Mouse (Mus musculus): Measurements from ENCODE around the gene Fto. TPM values are rescaled to one million over a fixed set of nuclear protein-coding genes. Genes with fewer than 3 reads are reported as not detected.

The Fto gene
- total RNA-seq, 2 experiments from 2014 or later, result 7.5 to 7.9 TPM

GRCm38 (mm10) chr8:91625686-91626558 lies 312.6 kb downstream of the Fto start:
- no peak for ATAC-seq (replicated peaks; ENCODE audit: low FRiP score, poor library complexity, severe bottlenecking)

DNA sequence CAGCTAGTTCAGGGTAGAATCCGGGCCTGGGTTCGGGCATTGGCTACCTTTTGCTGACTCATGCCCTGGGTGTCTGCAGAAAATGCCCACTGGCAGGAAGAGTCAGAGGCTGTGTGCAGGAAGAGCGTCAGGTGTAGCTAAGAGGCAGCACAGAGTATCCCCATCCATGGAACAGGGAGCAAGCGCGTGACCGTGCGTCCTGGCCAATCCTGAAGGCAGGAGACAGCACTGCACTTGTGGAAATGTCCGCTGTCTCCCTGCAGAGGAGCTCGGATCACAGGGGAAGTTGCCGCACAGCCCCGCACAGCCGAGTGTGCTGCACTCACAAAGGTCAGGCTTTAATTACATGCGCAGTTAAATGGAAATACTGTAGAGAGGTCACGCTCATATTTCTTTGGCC lies 316.3 kb downstream of the Fto start:
- ATAC-seq (replicated peaks; ENCODE audit: low FRiP score, poor library complexity, severe bottlenecking), result no peak

DNA sequence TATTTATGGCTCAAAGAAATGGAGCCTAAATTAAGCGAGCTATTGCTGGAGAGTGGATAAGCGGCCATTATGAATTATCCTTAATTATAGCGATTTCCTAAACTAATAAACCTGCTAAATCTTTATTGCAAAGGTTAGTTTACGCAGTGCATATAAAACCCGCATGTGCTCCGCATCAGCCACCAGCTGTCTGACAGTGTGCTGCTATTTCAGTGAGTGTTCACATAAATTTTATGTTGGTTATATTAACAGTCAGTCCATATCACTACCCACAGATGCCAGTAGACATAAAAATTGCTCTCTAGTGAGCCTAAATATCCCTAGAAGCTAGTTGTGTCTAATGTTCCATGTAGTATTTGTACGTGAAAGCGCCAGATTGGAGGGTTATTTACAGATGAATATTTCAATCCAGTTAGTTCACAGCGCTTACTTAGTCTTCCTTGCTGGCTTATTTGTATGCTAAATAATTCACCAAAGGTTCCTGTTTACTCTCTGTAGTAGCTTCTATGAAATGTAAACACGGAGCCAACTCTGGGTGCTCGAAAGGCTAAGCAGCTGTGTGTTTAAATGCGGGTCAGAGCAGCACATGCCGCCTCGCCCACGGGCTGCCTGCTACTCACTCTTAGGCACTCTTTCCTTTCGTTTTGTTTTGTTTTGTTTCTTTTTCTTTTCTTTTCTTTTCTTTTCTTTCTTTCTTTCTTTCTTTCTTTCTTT lies 317.2 kb downstream of the Fto start:
- no peak for ATAC-seq (replicated peaks; ENCODE audit: low FRiP score, poor library complexity, severe bottlenecking)

GRCm38 (mm10) chr8:91632411-91632810 lies 319.1 kb downstream of the Fto start:
- ATAC-seq (replicated peaks; ENCODE audit: low FRiP score, poor library complexity, severe bottlenecking), result no peak

DNA sequence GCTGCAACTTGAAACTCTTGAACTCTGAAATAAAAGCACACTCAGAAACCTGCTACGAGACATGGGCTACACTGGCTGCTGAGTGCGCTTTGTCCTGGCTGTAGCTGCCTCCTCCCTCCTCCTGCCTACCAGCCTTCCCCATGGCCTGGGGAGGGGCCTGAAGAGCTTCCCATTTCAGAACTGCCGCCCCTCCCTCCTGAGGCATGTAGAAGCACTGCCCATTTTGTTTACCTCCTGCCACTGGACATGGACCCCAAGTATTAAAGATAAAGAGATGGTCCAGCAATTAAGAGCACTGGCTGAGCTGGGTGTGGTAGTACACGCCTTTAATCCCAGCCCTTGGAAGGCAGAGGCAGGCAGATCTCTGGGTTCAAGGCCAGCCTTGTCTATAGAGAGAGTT lies 322.1 kb downstream of the Fto start:
- no peak for ATAC-seq (replicated peaks; ENCODE audit: low FRiP score, poor library complexity, severe bottlenecking)

- no peak for ATAC-seq (replicated peaks; ENCODE audit: low FRiP score, poor library complexity, severe bottlenecking)
Measured at GRCm38 (mm10) chr8:91636887-91637286, 323.6 kb downstream of the Fto start.

DNA sequence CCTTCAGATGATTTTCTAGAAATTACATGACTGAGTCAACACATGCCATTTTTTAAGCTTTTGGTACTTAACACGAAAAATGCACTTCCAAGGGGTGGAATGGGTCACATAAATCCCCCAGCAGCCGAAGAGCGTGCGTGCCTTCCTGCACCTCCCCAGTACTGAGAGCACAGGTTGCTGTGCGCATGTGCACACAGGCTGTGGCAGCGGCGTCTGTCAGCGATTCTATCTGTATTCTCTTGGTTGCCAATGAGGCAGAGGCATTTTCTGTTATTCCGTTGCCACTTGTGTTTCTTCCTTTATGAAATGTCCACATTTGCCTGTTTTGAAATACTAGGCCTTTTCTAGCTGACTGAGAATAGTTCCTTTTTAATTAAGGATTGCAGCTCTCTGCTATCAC lies 324.4 kb downstream of the Fto start:
- ATAC-seq (replicated peaks; ENCODE audit: low FRiP score, poor library complexity, severe bottlenecking), result no peak

DNA sequence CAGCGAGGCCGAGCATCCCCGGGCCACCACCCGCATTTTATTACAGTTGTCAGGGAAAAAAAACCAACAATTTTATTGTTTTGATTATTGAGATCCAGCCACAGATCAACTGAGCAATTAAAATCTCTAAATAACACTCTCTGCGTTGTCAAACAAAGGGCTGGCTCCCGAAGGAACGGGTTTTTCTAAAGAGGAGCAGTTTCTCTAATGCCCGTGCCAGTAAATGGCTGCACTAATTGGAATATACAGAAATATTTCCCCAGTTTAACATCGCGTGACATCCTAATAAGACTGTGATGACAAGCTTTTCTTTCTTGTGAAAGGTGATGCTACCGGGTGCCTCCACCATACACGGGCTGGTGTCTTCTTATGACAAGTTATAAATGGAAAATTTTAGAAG lies 324.9 kb downstream of the Fto start:
- no peak for ATAC-seq (replicated peaks; ENCODE audit: low FRiP score, poor library complexity, severe bottlenecking)

GRCm38 (mm10) chr8:91640471-91640870 lies 327.1 kb downstream of the Fto start:
- no peak for ATAC-seq (replicated peaks; ENCODE audit: low FRiP score, poor library complexity, severe bottlenecking)

GRCm38 (mm10) chr8:91645484-91645883 lies 332.2 kb downstream of the Fto start:
- no peak for ATAC-seq (replicated peaks; ENCODE audit: low FRiP score, poor library complexity, severe bottlenecking)

GRCm38 (mm10) chr8:91647959-91648358 lies 334.6 kb downstream of the Fto start:
- no peak for ATAC-seq (replicated peaks; ENCODE audit: low FRiP score, poor library complexity, severe bottlenecking)

- no peak for ATAC-seq (replicated peaks; ENCODE audit: low FRiP score, poor library complexity, severe bottlenecking)
Measured at GRCm38 (mm10) chr8:91648776-91649175, 335.5 kb downstream of the Fto start.

DNA sequence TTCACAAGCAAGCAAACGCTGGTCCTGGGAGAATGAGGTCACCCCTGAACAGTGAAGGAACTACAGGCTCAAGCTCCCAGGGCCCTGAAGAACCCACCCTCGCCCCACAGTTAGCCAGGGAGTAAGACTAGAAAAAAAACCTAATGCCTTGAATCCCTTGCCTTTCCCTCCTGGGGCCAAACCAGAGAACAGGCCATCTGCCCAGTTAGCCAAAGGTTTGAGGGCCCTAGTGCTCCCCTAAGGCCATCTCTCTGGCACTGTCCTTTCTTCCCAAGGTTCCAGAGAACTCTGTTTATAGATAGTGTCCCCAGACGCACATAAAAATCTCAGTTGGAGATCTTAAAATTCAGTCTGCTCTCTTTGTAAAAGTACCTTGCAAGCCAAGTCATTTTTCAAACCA lies 340.2 kb downstream of the Fto start:
- no peak for ATAC-seq (replicated peaks; ENCODE audit: low FRiP score, poor library complexity, severe bottlenecking)

DNA sequence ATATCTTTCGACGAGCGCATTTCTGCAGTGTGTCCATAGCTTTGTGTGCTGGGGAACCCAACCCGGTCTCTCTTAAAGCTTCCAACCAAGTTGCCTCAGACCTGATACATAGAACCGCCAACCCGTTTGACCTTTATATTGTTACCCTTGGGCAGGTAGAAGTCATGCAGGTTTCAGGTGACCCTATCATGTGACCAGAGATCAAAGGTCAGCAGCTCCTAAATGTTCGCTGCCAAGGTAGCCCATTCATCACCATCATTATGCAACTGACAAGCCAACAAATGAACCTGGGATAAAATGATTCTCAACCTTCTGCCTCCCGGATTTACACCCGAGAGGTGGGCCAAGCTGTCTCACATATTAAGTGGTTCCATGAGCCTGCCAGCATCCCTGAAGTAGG lies 344.1 kb downstream of the Fto start:
- no peak for ATAC-seq (replicated peaks; ENCODE audit: low FRiP score, poor library complexity, severe bottlenecking)

DNA sequence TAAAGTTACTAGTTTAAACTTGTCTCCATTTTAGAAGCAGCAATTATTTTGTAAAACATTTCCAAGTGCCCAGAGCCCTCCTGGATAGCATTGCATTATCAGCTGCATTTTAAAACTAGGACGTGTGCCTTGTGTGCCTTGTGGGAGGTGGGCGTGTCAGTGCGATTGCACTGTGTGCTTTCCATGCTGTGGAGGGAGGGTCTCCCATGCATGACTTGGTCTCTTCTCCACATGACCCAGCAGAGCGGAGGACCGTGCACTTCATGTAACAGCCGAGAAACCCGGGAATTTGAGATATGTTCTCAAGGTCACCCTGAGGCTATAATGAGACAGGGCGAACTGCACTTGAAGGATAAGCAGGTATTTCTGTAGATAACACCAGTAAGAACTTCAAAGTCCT lies 347.6 kb downstream of the Fto start:
- ATAC-seq (replicated peaks; ENCODE audit: low FRiP score, poor library complexity, severe bottlenecking), result no peak

DNA sequence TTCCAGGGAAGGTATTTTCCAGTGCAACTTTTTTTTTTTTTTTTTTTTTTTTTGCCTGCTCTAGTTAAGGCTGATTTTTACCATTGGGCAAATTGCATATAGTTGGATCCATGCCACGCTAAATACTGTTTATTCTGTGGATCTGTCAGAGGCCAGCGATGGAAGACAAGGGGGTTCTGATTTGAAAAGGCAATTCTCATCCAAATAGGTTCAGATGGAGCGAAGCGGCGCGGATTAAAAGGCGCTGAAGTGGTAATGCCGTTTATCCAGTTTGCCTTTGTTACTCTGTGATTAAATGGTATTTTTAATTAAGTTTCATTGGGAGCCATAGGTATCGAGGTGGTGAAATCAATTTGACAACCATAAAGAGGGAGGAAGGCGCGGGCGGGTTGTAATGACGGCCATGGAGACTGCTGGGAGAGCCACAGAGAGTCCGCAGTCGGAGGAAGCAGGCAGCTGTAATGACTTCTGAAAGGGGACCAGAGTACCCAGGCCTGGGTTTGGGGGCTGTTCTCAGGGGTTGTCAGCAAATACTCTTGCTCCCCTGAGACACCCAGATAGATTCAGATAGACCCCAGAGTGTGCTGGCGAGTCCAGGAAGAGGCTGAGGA lies 356.2 kb downstream of the Fto start:
- ATAC-seq (replicated peaks; ENCODE audit: low FRiP score, poor library complexity, severe bottlenecking), result no peak

- no peak for ATAC-seq (replicated peaks; ENCODE audit: low FRiP score, poor library complexity, severe bottlenecking)
Measured at GRCm38 (mm10) chr8:91676928-91677327, 363.6 kb downstream of the Fto start.

- ATAC-seq (replicated peaks; ENCODE audit: low FRiP score, poor library complexity, severe bottlenecking), result no peak
Measured at GRCm38 (mm10) chr8:91679451-91679850, 366.1 kb downstream of the Fto start.

DNA sequence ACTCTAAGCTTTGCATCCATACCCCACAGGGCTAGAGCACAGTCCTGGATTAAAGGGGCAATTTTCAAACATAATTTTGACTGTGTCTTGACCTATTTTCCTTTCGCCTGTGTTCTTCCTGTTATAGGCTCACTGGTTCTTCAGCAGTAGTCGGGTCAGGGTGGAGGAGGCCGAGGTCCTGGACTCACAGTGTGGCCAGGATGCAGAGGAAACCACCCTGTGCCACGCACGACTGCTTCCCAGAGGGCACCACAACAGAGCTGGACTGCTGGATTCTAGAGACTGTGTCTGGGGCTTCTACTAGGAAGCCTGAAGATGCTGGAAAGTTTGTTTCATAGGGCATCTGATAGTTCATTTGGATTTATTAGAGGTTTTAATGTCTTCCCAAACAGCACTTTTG lies 366.8 kb downstream of the Fto start:
- no peak for ATAC-seq (replicated peaks; ENCODE audit: low FRiP score, poor library complexity, severe bottlenecking)

GRCm38 (mm10) chr8:91684596-91685317 lies 371.4 kb downstream of the Fto start:
- no peak for ATAC-seq (replicated peaks; ENCODE audit: low FRiP score, poor library complexity, severe bottlenecking)
